33 mouse cellular contexts compared by ENCODE assay signal in the genomic region with DNA sequence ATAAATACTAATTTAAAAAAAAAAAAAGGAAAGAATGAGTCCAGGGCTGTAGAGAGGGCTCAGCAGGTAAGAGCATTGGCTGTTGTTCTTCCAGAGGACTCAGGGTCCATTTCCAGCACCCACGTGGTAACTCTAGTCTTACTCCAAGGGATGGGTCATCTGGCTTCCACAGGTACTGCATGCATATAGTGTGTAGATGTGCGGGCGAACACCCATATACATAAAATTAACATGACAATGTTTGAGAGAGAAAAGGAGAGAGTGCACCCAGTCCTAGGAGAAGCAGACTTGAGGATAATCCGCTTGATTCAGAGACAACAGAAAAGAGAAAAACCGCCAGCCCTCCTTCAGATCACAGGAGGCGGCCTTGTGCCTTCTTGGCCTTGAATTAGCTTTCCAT.
"Had no signal": no experiment of that assay in that cellular context is flagged by ENCODE, and none has a peak within 500 bp of the region (broad histone marks: within the 10 kb centered on the region; RNA-seq: fewer than 3 reads in every experiment).

No protein-coding gene starts in this region.

- H3K27ac ChIP-seq: heart, embryonic 13.5 days; heart, embryonic 15.5 days; hindbrain, embryonic 10.5 days; hindbrain, embryonic 12.5 days; hindbrain, embryonic 13.5 days; hindbrain, embryonic 14.5 days; hindbrain, embryonic 15.5 days; hindbrain, postnatal 0 days; intestine, embryonic 15.5 days; kidney, embryonic 15.5 days; kidney, postnatal 0 days; layer of hippocampus, adult 2 months; left cerebral cortex, adult 2 months had no signal

- H3K36me3 ChIP-seq: heart, embryonic 12.5 days; heart, embryonic 13.5 days; heart, embryonic 15.5 days; hindbrain, embryonic 10.5 days; hindbrain, embryonic 12.5 days; hindbrain, embryonic 13.5 days; hindbrain, embryonic 15.5 days; intestine, embryonic 15.5 days; kidney, embryonic 15.5 days had no signal

- ATAC-seq: hindbrain, embryonic 16.5 days; hindbrain, postnatal 0 days; inflammation-experienced regulatory T-cells, adult 6 months; intestine, embryonic 15.5 days; intestine, embryonic 16.5 days; intestine, postnatal 0 days had no signal

- H3K4me3 ChIP-seq: heart, embryonic 12.5 days; heart, embryonic 13.5 days; heart, embryonic 15.5 days; hindbrain, embryonic 10.5 days; hindbrain, embryonic 12.5 days; hindbrain, embryonic 13.5 days; hindbrain, embryonic 15.5 days; intestine, embryonic 15.5 days; kidney, embryonic 15.5 days; layer of hippocampus, adult 2 months; left cerebral cortex, adult 2 months had no signal

- DNase-seq: heart, postnatal 10 days; heart, postnatal 14 days; heart, postnatal 36 days; heart, postnatal 4 days; kidney, adult 11 months; kidney, adult 18-20 months; kidney, adult 2 months; kidney, adult 8-10 months; kidney, adult 9 months; kidney, postnatal 14 days; kidney, postnatal 36 days; kidney, postnatal 4 days; layer of hippocampus, adult 9-11 months; layer of hippocampus, postnatal 36 days had no signal

- H3K4me1 ChIP-seq: heart, embryonic 12.5 days; heart, embryonic 15.5 days; intestine, embryonic 15.5 days had no signal

- H3K4me2 ChIP-seq: heart, embryonic 11.5 days; heart, embryonic 12.5 days; heart, embryonic 13.5 days; heart, embryonic 15.5 days; hindbrain, embryonic 12.5 days; hindbrain, embryonic 13.5 days; hindbrain, embryonic 14.5 days; hindbrain, embryonic 15.5 days; intestine, embryonic 15.5 days; kidney, embryonic 15.5 days had no signal

- H3K9ac ChIP-seq: heart, embryonic 12.5 days; heart, embryonic 13.5 days; heart, embryonic 15.5 days; hindbrain, embryonic 12.5 days; hindbrain, embryonic 13.5 days; hindbrain, embryonic 14.5 days; hindbrain, embryonic 15.5 days; intestine, embryonic 15.5 days; kidney, embryonic 15.5 days had no signal

- H3K27me3 ChIP-seq: heart, embryonic 12.5 days; heart, embryonic 13.5 days; heart, embryonic 15.5 days; hindbrain, embryonic 12.5 days; hindbrain, embryonic 13.5 days; hindbrain, embryonic 15.5 days; intestine, embryonic 15.5 days; kidney, embryonic 15.5 days had no signal

- H3K9me3 ChIP-seq: heart, embryonic 13.5 days; heart, embryonic 15.5 days; hindbrain, embryonic 10.5 days; hindbrain, embryonic 12.5 days; hindbrain, embryonic 13.5 days; hindbrain, embryonic 15.5 days; intestine, embryonic 15.5 days; kidney, embryonic 15.5 days had no signal
